Mouse (Mus musculus): ENCODE results near the gene Hcrt. TPM values are rescaled to one million over a fixed set of nuclear protein-coding genes. Genes with fewer than 3 reads are reported as not detected.

Gene Hcrt
- polyA plus RNA-seq, 1 experiment from 2014 or later = not detected

GRCm38 (mm10) chr11:100761547-100762045 is 1.1 kb downstream of the Hcrt start:
- Histone ChIP-seq H3K4me1 (peaks cover 28% of the 10 kb centered on the region), H3K27me3 (peaks cover 47% of the 10 kb centered on the region), H3K4me3 (peak overlapping the region; percentile 44), H3K4me2 (replicated peaks) (peak overlapping the region; percentile 78), H3K36me3 (no peaks in the 10 kb centered on the region), H3K9ac (replicated peaks) (peak overlapping the region; percentile 53), H3K9me3 (no peaks in the 10 kb centered on the region), H3K27ac (replicated peaks) (no peak overlapping the region)
- WGBS = under 1% methylated on average over 27 of the region's 27 CpGs
- peak; percentile 68 for ATAC-seq (ENCODE audit: low FRiP score, low read depth)

GRCm38 (mm10) chr11:100759611-100760233 is 3.0 kb downstream of the Hcrt start, which contains the start of gene Kcnh4:
Kcnh4 (minus strand) TSS chr11:100759942.
- Histone ChIP-seq H3K4me3 (peak within 1 kb of the TSS; percentile 52), H3K36me3 (no peaks in the 10 kb centered on the region), H3K9ac (replicated peaks) (peak within 1 kb of the TSS; percentile 61), H3K4me2 (replicated peaks) (peak within 1 kb of the TSS; percentile 75), H3K27me3 (peaks cover 47% of the 10 kb centered on the region), H3K9me3 (no peaks in the 10 kb centered on the region), H3K27ac (replicated peaks) (peak within 1 kb of the TSS; percentile 56), H3K4me1 (peaks cover 28% of the 10 kb centered on the region)
- ATAC-seq (ENCODE audit: low FRiP score, low read depth) = peak; percentile 52; the same call in 1 of the 2 replicates
- WGBS = under 1% methylated on average over 39 of the region's 51 CpGs

GRCm38 (mm10) chr11:100758707-100759610 is 3.8 kb downstream of the Hcrt start:
- WGBS = under 1% methylated on average over 35 of the region's 35 CpGs
- Histone ChIP-seq H3K36me3 (no peaks in the 10 kb centered on the region), H3K9ac (replicated peaks) (peak overlapping the region; percentile 61), H3K4me3 (peak overlapping the region; percentile 52), H3K4me1 (peaks cover 28% of the 10 kb centered on the region), H3K9me3 (no peaks in the 10 kb centered on the region), H3K4me2 (replicated peaks) (peak overlapping the region; percentile 75), H3K27ac (replicated peaks) (peak overlapping the region; percentile 56), H3K27me3 (peaks cover 47% of the 10 kb centered on the region)
- no peak for ATAC-seq (ENCODE audit: low FRiP score, low read depth)

GRCm38 (mm10) chr11:100757566-100757965 is 5.2 kb downstream of the Hcrt start:
- WGBS = 90% methylated on average over 12 of the region's 12 CpGs
- ATAC-seq (ENCODE audit: low FRiP score, low read depth) = no peak
- H3K9me3 ChIP-seq = no peaks in the 10 kb centered on the region
- no peak overlapping the region for H3K9ac ChIP-seq (replicated peaks)
- H3K4me3 ChIP-seq = no peak overlapping the region
- H3K36me3 ChIP-seq = no peaks in the 10 kb centered on the region
- H3K4me1 ChIP-seq = peaks cover 28% of the 10 kb centered on the region
- peaks cover 44% of the 10 kb centered on the region for H3K27me3 ChIP-seq
- H3K4me2 ChIP-seq (replicated peaks) = no peak overlapping the region
- H3K27ac ChIP-seq (replicated peaks) = no peak overlapping the region

GRCm38 (mm10) chr11:100756476-100756875 is 6.3 kb downstream of the Hcrt start:
- no peak overlapping the region for H3K27ac ChIP-seq (replicated peaks)
- WGBS = 68% methylated on average over 6 of the region's 6 CpGs
- H3K9me3 ChIP-seq = no peaks in the 10 kb centered on the region
- H3K4me1 ChIP-seq = peaks cover 22% of the 10 kb centered on the region
- no peak overlapping the region for H3K4me3 ChIP-seq
- peaks cover 5% of the 10 kb centered on the region; the same call in 1 of the 2 replicates for H3K36me3 ChIP-seq
- no peak for ATAC-seq (ENCODE audit: low FRiP score, low read depth)
- peaks cover 43% of the 10 kb centered on the region for H3K27me3 ChIP-seq
- H3K9ac ChIP-seq (replicated peaks) = no peak overlapping the region
- H3K4me2 ChIP-seq (replicated peaks) = no peak overlapping the region

GRCm38 (mm10) chr11:100754693-100755057 is 8.1 kb downstream of the Hcrt start:
- Histone ChIP-seq H3K27ac (replicated peaks) (no peak overlapping the region), H3K36me3 (peaks cover 8% of the 10 kb centered on the region), H3K9ac (replicated peaks) (no peak overlapping the region), H3K27me3 (peaks cover 38% of the 10 kb centered on the region), H3K4me1 (peaks cover 13% of the 10 kb centered on the region), H3K4me3 (no peak overlapping the region), H3K4me2 (replicated peaks) (no peak overlapping the region), H3K9me3 (no peaks in the 10 kb centered on the region)
- no peak for ATAC-seq (ENCODE audit: low FRiP score, low read depth)
- WGBS = 93% methylated on average over 3 of the region's 3 CpGs

- no peak overlapping the region for H3K9ac ChIP-seq (replicated peaks)
- H3K36me3 ChIP-seq = peaks cover 8% of the 10 kb centered on the region
- H3K4me1 ChIP-seq = peaks cover 8% of the 10 kb centered on the region
- H3K27ac ChIP-seq (replicated peaks) = no peak overlapping the region
- 88% methylated on average over 12 of the region's 12 CpGs for WGBS
- no peak for ATAC-seq (ENCODE audit: low FRiP score, low read depth)
- H3K4me3 ChIP-seq = no peak overlapping the region
- H3K9me3 ChIP-seq = no peaks in the 10 kb centered on the region
- H3K4me2 ChIP-seq (replicated peaks) = no peak overlapping the region
- peaks cover 38% of the 10 kb centered on the region for H3K27me3 ChIP-seq
These were observed 8.6 kb downstream of the Hcrt start for GRCm38 (mm10) chr11:100754021-100754692.

GRCm38 (mm10) chr11:100752294-100752693 is 10.4 kb downstream of the Hcrt start:
- peaks cover 8% of the 10 kb centered on the region for H3K36me3 ChIP-seq
- no peak overlapping the region for H3K4me2 ChIP-seq (replicated peaks)
- H3K9ac ChIP-seq (replicated peaks) = no peak overlapping the region
- no peaks in the 10 kb centered on the region for H3K4me1 ChIP-seq
- no peak overlapping the region for H3K4me3 ChIP-seq
- ATAC-seq (ENCODE audit: low FRiP score, low read depth) = no peak
- H3K27ac ChIP-seq (replicated peaks) = no peak overlapping the region
- peaks cover 32% of the 10 kb centered on the region for H3K27me3 ChIP-seq
- no peaks in the 10 kb centered on the region for H3K9me3 ChIP-seq
- 51% methylated on average over 10 of the region's 10 CpGs for WGBS

GRCm38 (mm10) chr11:100750127-100750526 is 12.6 kb downstream of the Hcrt start:
- no peak overlapping the region for H3K27ac ChIP-seq (replicated peaks)
- no peak overlapping the region for H3K4me3 ChIP-seq
- 92% methylated on average over 16 of the region's 16 CpGs for WGBS
- H3K9ac ChIP-seq (replicated peaks) = no peak overlapping the region
- peaks cover 32% of the 10 kb centered on the region for H3K27me3 ChIP-seq
- no peak for ATAC-seq (ENCODE audit: low FRiP score, low read depth)
- H3K9me3 ChIP-seq = no peaks in the 10 kb centered on the region
- H3K36me3 ChIP-seq = peaks cover 8% of the 10 kb centered on the region
- no peak overlapping the region for H3K4me2 ChIP-seq (replicated peaks)
- no peaks in the 10 kb centered on the region for H3K4me1 ChIP-seq

GRCm38 (mm10) chr11:100749469-100749868 is 13.3 kb downstream of the Hcrt start:
- no peak overlapping the region for H3K4me2 ChIP-seq (replicated peaks)
- H3K27me3 ChIP-seq = peaks cover 32% of the 10 kb centered on the region
- no peak for ATAC-seq (ENCODE audit: low FRiP score, low read depth)
- H3K9ac ChIP-seq (replicated peaks) = no peak overlapping the region
- no peaks in the 10 kb centered on the region for H3K4me1 ChIP-seq
- H3K36me3 ChIP-seq = peaks cover 10% of the 10 kb centered on the region
- H3K4me3 ChIP-seq = no peak overlapping the region
- WGBS = 59% methylated on average over 25 of the region's 25 CpGs
- H3K9me3 ChIP-seq = no peaks in the 10 kb centered on the region
- H3K27ac ChIP-seq (replicated peaks) = no peak overlapping the region

GRCm38 (mm10) chr11:100748620-100749019 is 14.1 kb downstream of the Hcrt start:
- no peak overlapping the region for H3K27ac ChIP-seq (replicated peaks)
- H3K9ac ChIP-seq (replicated peaks) = no peak overlapping the region
- no peaks in the 10 kb centered on the region for H3K4me1 ChIP-seq
- H3K4me2 ChIP-seq (replicated peaks) = no peak overlapping the region
- no peak overlapping the region for H3K4me3 ChIP-seq
- no peaks in the 10 kb centered on the region for H3K9me3 ChIP-seq
- ATAC-seq (ENCODE audit: low FRiP score, low read depth) = no peak
- peaks cover 30% of the 10 kb centered on the region for H3K27me3 ChIP-seq
- H3K36me3 ChIP-seq = peaks cover 10% of the 10 kb centered on the region
- 84% methylated on average over 4 of the region's 4 CpGs for WGBS
